Mouse (Mus musculus): ENCODE data around the gene Ndufv1.
"Not testable (repeated sequence)": the region's sequence is repeated elsewhere in the genome, so short reads cannot be mapped to it uniquely, and the experiment has no call there.

The Ndufv1 gene

GRCm38 (mm10) chr19:3967258-3967657 lies 45.3 kb downstream of the Ndufv1 start:
- no peak for DNase-seq

GRCm38 (mm10) chr19:3966330-3967075 lies 46.1 kb downstream of the Ndufv1 start:
- DNase-seq = no peak

GRCm38 (mm10) chr19:3964030-3964429 lies 48.6 kb downstream of the Ndufv1 start:
- DNase-seq = no peak

GRCm38 (mm10) chr19:3962469-3962868 lies 50.1 kb downstream of the Ndufv1 start:
- DNase-seq = no peak

GRCm38 (mm10) chr19:3961805-3962204 lies 50.8 kb downstream of the Ndufv1 start:
- not testable (repeated sequence) for DNase-seq

GRCm38 (mm10) chr19:3960211-3960610 lies 52.4 kb downstream of the Ndufv1 start:
- DNase-seq = no peak

- DNase-seq = peak; percentile 49
Measured at GRCm38 (mm10) chr19:3959030-3959429, 53.6 kb downstream of the Ndufv1 start.

- DNase-seq = peak; percentile 26
Measured at GRCm38 (mm10) chr19:3958470-3958869, 54.1 kb downstream of the Ndufv1 start, which contains the start of gene Aldh3b3. Gene Aldh3b3, plus strand, starts transcription at chr19:3958645.

Data from kidney, postnatal 14 days (tissue).